Mouse (Mus musculus): ENCODE data around the gene Bcar1. TPM values are rescaled to one million over a fixed set of nuclear protein-coding genes. Genes with fewer than 3 reads are reported as not detected.

Gene Bcar1
- polyA plus RNA-seq, 2 experiments: 4.3 to 5.6 TPM

GRCm38 (mm10) chr8:111717488-111717792 lies 26.2 kb downstream of the Bcar1 start:
- no peak for ATAC-seq (ENCODE audit: insufficient read depth)
- WGBS (ENCODE audit: insufficient replicate concordance): 64% methylated on average over 4 of the region's 4 CpGs

GRCm38 (mm10) chr8:111716603-111717487 lies 26.8 kb downstream of the Bcar1 start:
- no peaks in the 10 kb centered on the region for H3K27me3 ChIP-seq (ENCODE audit: control insufficient read depth, insufficient read depth, low read length)
- 51% methylated on average over 10 of the region's 10 CpGs for WGBS (ENCODE audit: insufficient replicate concordance)
- no peaks in the 10 kb centered on the region for H3K9me3 ChIP-seq (ENCODE audit: control insufficient read depth, low read length)
- no peak overlapping the region for H3K4me3 ChIP-seq (ENCODE audit: insufficient read depth in 1 of 2, low read depth in 2 of 2, low read length in 2 of 2)
- H3K4me2 ChIP-seq (ENCODE audit: low read depth): no peak overlapping the region
- H3K36me3 ChIP-seq (replicated peaks; ENCODE audit: control insufficient read depth, insufficient read depth, low read depth): no peaks in the 10 kb centered on the region
- H3K27ac ChIP-seq: no peak overlapping the region
- DNase-seq (ENCODE audit: low read depth in 3 of 3, low spot score in 3 of 3) (no peak), ATAC-seq (ENCODE audit: insufficient read depth) (no peak)
- peaks cover 0 to 12% of the 10 kb centered on the region in 2 experiments; a peak in 2 of 4 replicates for H3K4me1 ChIP-seq (replicated peaks; ENCODE audit: control insufficient read depth in 2 of 2, insufficient read depth in 2 of 2, low read length in 1 of 2)
- TF ChIP-seq EP300 (IDR thresholded peaks at IDR 0.05; ENCODE audit: low read depth) (no peak), CTCF (IDR thresholded peaks at IDR 0.05; ENCODE audit: low read depth) (no peak)
- no peak overlapping the region for H3K9ac ChIP-seq (replicated peaks)

More at GRCm38 (mm10) chr8:111717488-111717792, 26.2 kb downstream of the Bcar1 start:
- Histone ChIP-seq H3K9ac (replicated peaks) (no peak overlapping the region; the same call in 1 of the 2 replicates), H3K4me3 (ENCODE audit: insufficient read depth in 1 of 2, low read depth in 2 of 2, low read length in 2 of 2) (no peak overlapping the region), H3K27ac (no peak overlapping the region), H3K4me1 (replicated peaks; ENCODE audit: control insufficient read depth in 2 of 2, insufficient read depth in 2 of 2, low read length in 1 of 2) (peaks cover 0 to 12% of the 10 kb centered on the region in 2 experiments; a peak in 2 of 4 replicates), H3K36me3 (replicated peaks; ENCODE audit: control insufficient read depth, insufficient read depth, low read depth) (no peaks in the 10 kb centered on the region), H3K9me3 (ENCODE audit: control insufficient read depth, low read length) (no peaks in the 10 kb centered on the region), H3K27me3 (ENCODE audit: control insufficient read depth, insufficient read depth, low read length) (no peaks in the 10 kb centered on the region), H3K4me2 (ENCODE audit: low read depth) (no peak overlapping the region)
- no peak for TF ChIP-seq CTCF (IDR thresholded peaks at IDR 0.05; ENCODE audit: low read depth)
- DNase-seq (ENCODE audit: low read depth in 3 of 3, low spot score in 3 of 3): no peak

GRCm38 (mm10) chr8:111715514-111715913 lies 28.1 kb downstream of the Bcar1 start:
- Histone ChIP-seq H3K27ac (no peak overlapping the region), H3K36me3 (replicated peaks; ENCODE audit: control insufficient read depth, insufficient read depth, low read depth) (no peaks in the 10 kb centered on the region), H3K27me3 (ENCODE audit: control insufficient read depth, insufficient read depth, low read length) (no peaks in the 10 kb centered on the region), H3K4me1 (replicated peaks; ENCODE audit: control insufficient read depth in 2 of 2, insufficient read depth in 2 of 2, low read length in 1 of 2) (peaks cover 0 to 12% of the 10 kb centered on the region in 2 experiments; a peak in 2 of 4 replicates), H3K9ac (replicated peaks) (no peak overlapping the region), H3K4me2 (ENCODE audit: low read depth) (no peak overlapping the region), H3K4me3 (ENCODE audit: insufficient read depth in 1 of 2, low read depth in 2 of 2, low read length in 2 of 2) (no peak overlapping the region), H3K9me3 (ENCODE audit: control insufficient read depth, low read length) (no peaks in the 10 kb centered on the region)
- ATAC-seq (ENCODE audit: insufficient read depth) (no peak), DNase-seq (ENCODE audit: low read depth in 3 of 3, low spot score in 3 of 3) (no peak)
- TF ChIP-seq EP300 (IDR thresholded peaks at IDR 0.05; ENCODE audit: low read depth) (no peak), CTCF (IDR thresholded peaks at IDR 0.05; ENCODE audit: low read depth) (no peak)
- WGBS (ENCODE audit: insufficient replicate concordance): 70% methylated on average over 13 of the region's 13 CpGs

- no peaks in the 10 kb centered on the region for H3K36me3 ChIP-seq (replicated peaks; ENCODE audit: control insufficient read depth, insufficient read depth, low read depth)
- WGBS (ENCODE audit: insufficient replicate concordance): 79% methylated on average over 12 of the region's 12 CpGs
- DNase-seq (ENCODE audit: low read depth in 3 of 3, low spot score in 3 of 3): no peak
Measured at GRCm38 (mm10) chr8:111714295-111714694, 29.3 kb downstream of the Bcar1 start.

GRCm38 (mm10) chr8:111713817-111714216 lies 29.8 kb downstream of the Bcar1 start:
- Histone ChIP-seq H3K9ac (replicated peaks) (no peak overlapping the region), H3K36me3 (replicated peaks; ENCODE audit: control insufficient read depth, insufficient read depth, low read depth) (no peaks in the 10 kb centered on the region), H3K9me3 (ENCODE audit: control insufficient read depth, low read length) (no peaks in the 10 kb centered on the region), H3K27ac (no peak overlapping the region), H3K4me3 (ENCODE audit: insufficient read depth in 1 of 2, low read depth in 2 of 2, low read length in 2 of 2) (no peak overlapping the region), H3K4me2 (ENCODE audit: low read depth) (no peak overlapping the region), H3K27me3 (ENCODE audit: control insufficient read depth, insufficient read depth, low read length) (no peaks in the 10 kb centered on the region), H3K4me1 (replicated peaks; ENCODE audit: control insufficient read depth in 2 of 2, insufficient read depth in 2 of 2, low read length in 1 of 2) (peaks cover 0 to 15% of the 10 kb centered on the region in 2 experiments; a peak in 2 of 4 replicates)
- TF ChIP-seq CTCF (IDR thresholded peaks at IDR 0.05; ENCODE audit: low read depth): no peak
- TF ChIP-seq EP300 (IDR thresholded peaks at IDR 0.05; ENCODE audit: low read depth): no peak
- DNase-seq (ENCODE audit: low read depth in 3 of 3, low spot score in 3 of 3) (no peak), ATAC-seq (ENCODE audit: insufficient read depth) (no peak)
- 81% methylated on average over 25 of the region's 25 CpGs for WGBS (ENCODE audit: insufficient replicate concordance)

More at GRCm38 (mm10) chr8:111714295-111714694, 29.3 kb downstream of the Bcar1 start:
- TF ChIP-seq CTCF (IDR thresholded peaks at IDR 0.05; ENCODE audit: low read depth) (no peak), EP300 (IDR thresholded peaks at IDR 0.05; ENCODE audit: low read depth) (no peak)
- no peaks in the 10 kb centered on the region for H3K9me3 ChIP-seq (ENCODE audit: control insufficient read depth, low read length)
- H3K4me1 ChIP-seq (replicated peaks; ENCODE audit: control insufficient read depth in 2 of 2, insufficient read depth in 2 of 2, low read length in 1 of 2): peaks cover 0 to 12% of the 10 kb centered on the region in 2 experiments; a peak in 2 of 4 replicates
- H3K27ac ChIP-seq: no peak overlapping the region
- no peak for ATAC-seq (ENCODE audit: insufficient read depth)
- no peak overlapping the region for H3K9ac ChIP-seq (replicated peaks)
- H3K27me3 ChIP-seq (ENCODE audit: control insufficient read depth, insufficient read depth, low read length): no peaks in the 10 kb centered on the region
- no peak overlapping the region for H3K4me2 ChIP-seq (ENCODE audit: low read depth)
- no peak overlapping the region for H3K4me3 ChIP-seq (ENCODE audit: insufficient read depth in 1 of 2, low read depth in 2 of 2, low read length in 2 of 2)
